Mouse (Mus musculus): ENCODE measurements around the gene Dcdc2c. TPM values are rescaled to one million over a fixed set of nuclear protein-coding genes. Genes with fewer than 3 reads are reported as not detected.

Gene Dcdc2c
- polyA plus RNA-seq (2012; rRNA removed; ENCODE audit: low replicate concordance) = not detected in 2 replicates

DNA sequence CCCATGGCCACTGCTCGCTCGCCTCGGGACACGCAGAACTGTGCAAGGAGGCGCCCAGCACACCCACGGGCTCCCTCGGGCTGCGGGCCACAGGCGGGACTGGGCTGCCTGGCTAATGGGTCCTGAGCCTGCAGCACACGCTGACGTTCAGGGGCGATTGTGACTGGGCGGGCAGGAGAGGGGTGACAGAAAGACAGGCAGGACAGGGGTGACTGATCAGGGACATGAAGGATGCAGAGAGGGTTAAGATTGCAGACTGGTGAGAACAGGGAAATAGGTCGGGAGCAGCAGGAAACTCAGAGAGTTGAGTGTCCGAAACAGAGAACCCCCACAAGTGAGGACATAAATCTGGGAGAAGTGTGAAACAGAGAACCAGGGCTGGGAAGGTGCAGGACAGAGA, at the start of gene Dcdc2c:
Gene Dcdc2c, minus strand, starts transcription at position 101 of the 400 bp plus-strand sequence.

DNA sequence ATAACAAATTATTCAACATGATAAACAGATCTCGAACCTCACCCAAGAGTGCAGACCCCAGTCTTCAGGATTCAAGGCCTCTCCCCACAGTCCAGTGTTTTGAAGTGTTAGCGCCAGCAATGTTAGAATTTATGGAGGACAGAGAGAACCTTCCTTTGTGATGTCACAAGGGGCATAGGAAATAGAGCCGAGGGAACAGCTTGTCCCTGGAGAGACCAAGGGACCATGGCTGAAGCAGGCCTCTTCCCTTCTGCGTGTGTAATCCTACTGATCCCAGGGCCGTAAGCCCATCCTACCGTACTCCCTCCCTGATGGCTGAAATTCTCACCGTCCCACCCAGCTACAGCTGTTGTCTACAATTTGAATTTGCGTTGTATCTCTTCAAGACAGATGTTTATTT, 30.2 kb upstream of the Dcdc2c start, which contains the start of gene Allc:
Gene Allc, minus strand, starts transcription at position 101 of the 400 bp plus-strand sequence.

Other genes with a start within 250 kb of the Dcdc2c start
- not detected in 2 replicates for gene Allc, start 30.1 kb upstream of the Dcdc2c start, polyA plus RNA-seq (2012; rRNA removed; ENCODE audit: low replicate concordance)
- gene Colec11, start 71.0 kb upstream of the Dcdc2c start, polyA plus RNA-seq (2012; rRNA removed; ENCODE audit: low replicate concordance) = 1.4 and 4.4 TPM in 2 replicates
- gene Rps7, start 83.6 kb upstream of the Dcdc2c start, polyA plus RNA-seq (2012; rRNA removed; ENCODE audit: low replicate concordance) = 172 and 431 TPM in 2 replicates
- 8.8 and 15.6 TPM in 2 replicates for gene Rnaseh1, start 97.2 kb upstream of the Dcdc2c start, polyA plus RNA-seq (2012; rRNA removed; ENCODE audit: low replicate concordance)
- 31.9 and 34.1 TPM in 2 replicates for gene Adi1, start 122.8 kb upstream of the Dcdc2c start, polyA plus RNA-seq (2012; rRNA removed; ENCODE audit: low replicate concordance)
- gene Trappc12, start 198.1 kb upstream of the Dcdc2c start, polyA plus RNA-seq (2012; rRNA removed; ENCODE audit: low replicate concordance) = 33.7 and 44.8 TPM in 2 replicates
- 36.2 and 37.5 TPM in 2 replicates for gene Eipr1, start 199.4 kb upstream of the Dcdc2c start, polyA plus RNA-seq (2012; rRNA removed; ENCODE audit: low replicate concordance)